Mouse (Mus musculus): ENCODE data around the gene Rhbdd1.

The Rhbdd1 gene

DNA sequence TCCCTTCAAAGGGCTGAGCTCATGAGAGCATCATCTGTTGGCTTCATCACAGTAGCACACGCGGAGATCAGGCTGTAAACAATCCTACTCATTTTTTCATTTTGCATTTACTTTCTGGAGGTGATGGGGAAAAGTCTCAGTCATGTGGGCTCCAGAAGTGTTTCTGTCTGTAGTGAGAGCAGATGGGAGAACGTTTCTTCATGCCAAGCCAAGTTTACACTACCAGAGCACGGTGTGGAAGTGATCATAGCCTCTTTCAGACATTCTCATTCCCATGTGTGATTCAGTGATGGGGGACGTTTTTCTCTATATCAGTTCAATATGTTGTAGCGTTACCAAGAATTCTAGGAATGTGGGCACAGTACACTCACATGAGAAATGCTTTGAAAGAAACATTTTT lies 45.9 kb downstream of the Rhbdd1 start:
- DNase-seq (ENCODE audit: low spot score in 2 of 2), result no peak

- DNase-seq (ENCODE audit: low spot score in 2 of 2), result no peak
Measured at GRCm38 (mm10) chr1:82364047-82364446, 47.8 kb downstream of the Rhbdd1 start.

- no peak for DNase-seq (ENCODE audit: low spot score in 2 of 2)
Measured at GRCm38 (mm10) chr1:82364468-82364867, 48.2 kb downstream of the Rhbdd1 start.

DNA sequence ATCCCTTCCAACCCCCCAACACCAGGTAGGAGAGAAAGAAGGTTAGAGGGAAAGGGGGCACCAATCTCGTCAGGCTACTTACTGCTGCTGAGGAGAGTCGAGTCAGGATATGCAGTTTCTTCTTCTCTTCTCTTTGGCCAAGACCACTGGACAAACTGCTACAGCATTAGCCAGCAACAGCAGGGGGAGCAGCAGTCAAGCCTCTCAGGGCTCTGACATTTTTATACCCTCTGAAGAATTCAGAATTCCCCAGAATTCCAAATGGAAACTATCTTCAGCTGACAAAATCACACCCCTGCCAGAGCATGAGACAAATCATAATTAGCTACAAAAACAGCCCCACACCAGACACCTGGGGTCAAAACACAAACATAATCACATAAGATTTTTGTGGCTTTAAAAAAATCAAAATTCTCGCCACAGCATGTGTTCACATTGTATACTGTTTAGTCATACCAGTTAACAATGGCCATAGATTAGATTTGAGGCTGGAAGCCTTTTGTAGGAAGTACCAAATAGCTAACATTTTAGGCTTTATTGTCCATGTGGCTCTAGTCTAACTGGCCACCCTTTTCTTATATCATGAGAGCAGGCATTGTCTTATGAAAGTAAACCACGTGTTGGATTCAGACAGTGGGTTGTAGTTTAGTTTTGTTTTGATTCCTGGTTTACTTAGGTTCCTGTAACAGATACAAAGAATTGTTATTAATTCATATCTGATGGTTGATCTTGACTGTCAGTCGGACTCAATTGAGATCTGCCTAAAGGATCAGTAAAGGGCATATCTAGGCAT lies 55.6 kb downstream of the Rhbdd1 start:
- DNase-seq (ENCODE audit: low spot score in 2 of 2), result no peak

DNA sequence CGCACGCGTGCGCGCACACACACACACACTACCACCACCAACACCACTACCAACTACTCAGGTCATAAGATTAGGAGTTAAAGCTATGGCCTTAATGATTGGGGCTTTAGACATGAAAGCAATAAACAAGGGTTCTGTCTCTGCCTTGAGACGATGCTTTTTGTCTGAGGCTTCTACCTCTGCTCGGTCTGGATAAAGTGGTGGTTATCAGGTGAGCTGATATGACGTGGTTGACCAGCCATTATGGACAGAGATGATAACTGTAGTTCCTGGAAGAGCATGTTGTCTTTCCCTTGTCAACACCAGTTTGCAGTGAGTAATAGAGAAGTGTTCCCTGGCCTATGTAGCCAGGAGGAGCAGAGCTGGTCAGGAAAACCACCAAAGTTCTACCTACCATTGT lies 57.7 kb downstream of the Rhbdd1 start:
- no peak for DNase-seq (ENCODE audit: low spot score in 2 of 2)

DNA sequence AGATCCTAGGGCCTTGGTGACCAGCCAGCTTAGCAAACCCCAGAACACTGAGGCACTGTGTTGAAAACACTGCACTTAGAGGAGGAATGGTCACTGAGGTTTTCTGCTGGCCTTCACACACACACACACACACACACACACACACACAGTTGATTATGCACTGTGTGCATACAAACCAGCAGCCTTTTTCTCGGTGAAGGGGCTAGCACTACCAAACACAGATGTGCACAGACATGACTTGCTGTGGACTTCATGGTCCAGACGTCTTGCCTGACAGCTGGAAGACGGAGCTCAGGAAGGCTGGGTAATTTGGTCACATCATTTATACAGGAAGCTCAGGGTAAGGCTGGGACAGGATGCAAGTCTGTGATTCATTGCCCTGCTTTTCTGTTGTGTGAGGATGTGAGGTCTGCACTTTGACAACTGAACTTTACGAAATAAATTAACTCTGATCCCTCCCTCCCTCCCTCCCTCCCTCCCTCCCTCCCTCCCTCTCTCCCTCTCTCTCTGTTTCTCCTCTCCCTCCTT lies 58.6 kb downstream of the Rhbdd1 start:
- DNase-seq (ENCODE audit: low spot score in 2 of 2), result no peak

- no peak for DNase-seq (ENCODE audit: low spot score in 2 of 2)
Measured at GRCm38 (mm10) chr1:82375452-82375851, 59.2 kb downstream of the Rhbdd1 start.

DNA sequence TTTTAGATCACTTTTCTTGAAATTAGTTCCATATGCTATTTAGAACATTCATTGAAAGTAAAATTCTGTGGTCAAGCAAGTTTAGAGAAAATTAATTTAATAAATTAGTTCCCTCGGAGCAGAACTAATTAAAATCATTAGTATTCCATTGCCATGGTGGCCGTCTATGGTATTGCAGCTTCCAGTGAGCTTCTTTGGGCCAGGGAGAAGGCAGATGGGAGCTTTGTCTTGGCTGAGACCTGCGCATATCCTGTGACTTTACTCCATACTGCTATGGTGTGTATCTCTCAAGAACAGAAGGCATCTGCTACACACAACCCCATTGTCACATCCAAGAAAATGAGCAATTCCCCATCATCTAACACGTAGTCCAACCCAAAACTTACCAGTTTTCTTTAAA lies 65.7 kb downstream of the Rhbdd1 start:
- DNase-seq (ENCODE audit: low spot score in 2 of 2), result no peak

- no peak for DNase-seq (ENCODE audit: low spot score in 2 of 2)
Measured at GRCm38 (mm10) chr1:82384106-82384505, 67.9 kb downstream of the Rhbdd1 start.

DNA sequence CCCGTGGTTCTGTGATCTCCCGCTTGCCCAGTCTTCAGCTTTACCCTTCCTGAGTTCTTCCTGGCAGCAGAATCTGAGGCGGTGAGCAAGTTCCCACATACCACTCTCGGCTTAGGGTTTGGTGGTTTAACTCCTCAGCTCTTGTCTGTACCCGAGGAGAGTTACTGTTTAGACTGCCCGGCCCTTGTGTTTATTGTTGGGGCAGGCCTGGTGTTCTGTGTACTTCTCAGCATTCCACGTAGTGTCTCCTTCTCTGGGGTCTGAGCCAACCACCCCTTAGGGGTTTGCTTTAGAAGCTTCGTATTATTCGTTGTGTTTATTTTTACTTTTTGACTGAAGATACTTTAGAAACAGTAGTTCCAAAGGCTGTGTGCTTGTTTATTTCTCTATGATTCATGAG lies 68.8 kb downstream of the Rhbdd1 start:
- no peak for DNase-seq (ENCODE audit: low spot score in 2 of 2)

DNA sequence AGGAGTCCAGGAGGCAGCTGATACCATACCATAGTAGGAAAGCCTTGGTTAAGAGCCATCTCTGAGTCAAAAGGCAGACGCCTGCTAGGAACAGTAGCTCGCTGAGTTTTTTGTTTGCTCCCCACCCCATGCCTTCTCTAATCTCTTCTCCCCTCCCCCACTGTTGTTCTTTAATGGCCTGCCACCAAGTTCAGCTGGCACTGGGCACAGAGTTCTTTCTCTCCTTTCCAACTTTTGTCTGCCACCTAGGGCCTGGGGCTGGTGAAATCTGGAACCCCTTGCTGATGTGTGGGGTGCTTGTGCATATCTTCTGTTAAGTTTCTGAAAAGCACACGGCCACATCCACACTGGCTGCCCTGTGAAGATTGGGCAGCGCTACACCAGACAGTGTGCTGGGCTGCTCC lies 69.6 kb downstream of the Rhbdd1 start:
- no peak for DNase-seq (ENCODE audit: low spot score in 2 of 2)

GRCm38 (mm10) chr1:82386814-82387771 lies 70.8 kb downstream of the Rhbdd1 start:
- no peak for DNase-seq (ENCODE audit: low spot score in 2 of 2)

DNA sequence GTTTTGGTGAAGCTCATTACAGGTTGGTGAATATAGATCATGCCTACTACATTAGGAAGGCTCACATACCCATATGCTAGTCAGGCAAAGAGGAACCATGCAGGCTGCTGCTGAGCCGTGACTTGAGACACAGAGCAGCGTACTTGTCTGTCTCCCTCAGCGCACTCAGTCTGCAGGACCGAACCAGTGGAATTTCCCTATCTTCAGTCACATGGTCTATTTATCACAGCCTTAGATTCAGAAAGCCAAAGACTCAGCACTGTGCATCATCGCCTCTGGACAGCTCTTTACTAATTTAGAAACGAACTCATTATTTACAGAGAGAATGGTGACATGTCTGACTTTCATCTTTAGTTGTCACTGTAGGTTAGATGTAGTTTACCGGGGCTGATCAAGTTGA lies 73.1 kb downstream of the Rhbdd1 start:
- DNase-seq (ENCODE audit: low spot score in 2 of 2), result no peak

DNA sequence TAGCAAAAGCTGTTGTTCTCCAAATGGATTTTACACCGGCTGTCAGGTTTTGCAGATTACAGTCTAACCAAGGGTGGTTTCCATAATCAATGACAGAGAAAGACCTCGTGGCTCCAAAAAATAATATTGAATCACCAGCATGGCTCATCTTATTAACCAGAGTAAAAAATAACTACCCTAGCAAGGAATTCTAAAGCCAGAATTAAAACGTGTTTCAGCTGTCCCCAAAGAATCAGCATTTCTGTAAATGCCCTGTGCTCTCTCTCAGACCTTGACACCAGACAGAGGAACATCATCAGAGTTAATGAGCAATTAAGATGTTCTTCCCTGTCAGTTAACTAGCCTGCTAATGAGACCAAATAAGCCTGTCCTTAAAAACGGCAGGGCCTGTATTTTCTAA lies 79.1 kb downstream of the Rhbdd1 start:
- DNase-seq (ENCODE audit: low spot score in 2 of 2), result no peak

DNA sequence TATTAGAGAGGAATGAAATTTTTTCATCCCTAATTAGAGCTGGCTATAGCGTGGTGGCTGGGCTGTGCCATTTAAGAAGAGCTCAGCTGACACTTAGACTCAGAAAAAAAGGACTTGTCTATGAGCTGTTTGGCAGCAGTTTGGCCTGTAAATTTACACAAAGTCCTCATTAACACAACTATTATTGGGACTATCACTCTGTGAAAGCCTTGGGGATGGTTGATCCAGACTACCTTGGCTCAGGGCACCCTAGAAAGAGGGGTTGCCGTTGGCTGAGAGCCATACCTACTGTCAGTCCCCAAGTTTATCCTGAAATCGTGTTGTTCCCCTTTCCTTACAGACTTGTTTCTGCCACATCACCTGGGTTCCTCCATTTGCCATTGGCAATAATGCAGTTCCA lies 91.5 kb downstream of the Rhbdd1 start:
- DNase-seq (ENCODE audit: low spot score in 2 of 2), result no peak

DNA sequence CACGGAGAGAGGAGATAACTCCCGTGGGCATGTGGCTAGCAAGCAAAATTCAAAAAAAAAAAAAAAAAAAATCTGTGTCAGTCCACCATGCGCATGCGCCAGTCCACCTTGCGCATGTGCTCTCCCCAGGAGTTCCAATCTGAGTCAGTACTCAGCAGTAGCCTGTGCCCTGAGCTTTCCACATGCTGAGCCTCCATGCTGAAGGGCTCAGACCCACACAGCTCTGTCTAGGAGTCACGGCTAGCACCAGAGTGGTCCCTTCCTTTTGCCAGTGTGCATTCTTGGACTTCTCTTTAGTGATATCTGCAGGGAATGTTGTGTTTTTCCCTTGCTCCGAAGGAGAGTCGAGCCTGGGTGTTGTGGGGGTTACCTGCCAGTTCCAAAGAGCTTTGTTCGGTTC lies 93.0 kb downstream of the Rhbdd1 start:
- no peak for DNase-seq (ENCODE audit: low spot score in 2 of 2)

DNA sequence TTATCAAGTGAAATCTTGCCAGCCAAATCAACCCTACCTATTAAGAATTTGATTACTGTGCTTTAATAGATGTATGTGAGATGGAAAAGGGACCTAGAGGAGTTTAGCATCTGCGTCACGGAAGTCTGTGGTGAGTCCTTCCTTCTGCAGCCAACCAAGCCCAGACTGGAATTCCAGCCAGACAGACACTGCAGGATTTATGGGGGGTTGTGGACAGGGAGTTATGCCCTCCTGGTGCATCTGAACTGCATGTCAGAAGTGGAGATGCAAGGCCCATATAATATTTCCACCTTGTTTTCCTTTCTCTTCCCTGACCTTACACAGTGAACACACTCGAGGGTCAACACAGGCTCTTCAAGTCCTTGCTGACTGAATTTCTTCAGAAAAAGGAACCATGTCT lies 94.3 kb downstream of the Rhbdd1 start:
- DNase-seq (ENCODE audit: low spot score in 2 of 2), result no peak

- no peak for DNase-seq (ENCODE audit: low spot score in 2 of 2)
Measured at GRCm38 (mm10) chr1:82411521-82411920, 95.3 kb downstream of the Rhbdd1 start.

GRCm38 (mm10) chr1:82412085-82412484 lies 95.8 kb downstream of the Rhbdd1 start:
- no peak for DNase-seq (ENCODE audit: low spot score in 2 of 2)

- no peak for DNase-seq (ENCODE audit: low spot score in 2 of 2)
Measured at GRCm38 (mm10) chr1:82414434-82415045, 98.3 kb downstream of the Rhbdd1 start.

GRCm38 (mm10) chr1:82415641-82416040 lies 99.4 kb downstream of the Rhbdd1 start:
- DNase-seq (ENCODE audit: low spot score in 2 of 2), result no peak

- no peak for DNase-seq (ENCODE audit: low spot score in 2 of 2)
Measured at GRCm38 (mm10) chr1:82427729-82428128, 111.5 kb downstream of the Rhbdd1 start.

Measured in frontal cortex, postnatal 14 days (tissue).